Mouse (Mus musculus): ENCODE results near the gene Yae1d1. TPM values are rescaled to one million over a fixed set of nuclear protein-coding genes. Genes with fewer than 3 reads are reported as not detected.

Yae1d1 gene
- total RNA-seq (2014; rRNA removed; ENCODE audit: low replicate concordance) (21.3 and 45.1 TPM in 2 replicates), polyA plus RNA-seq (2015; fragmentation: Nextera tagmentation; extraction: Ambion mirVana) (78.0 and 86.7 TPM in 2 replicates)

DNA sequence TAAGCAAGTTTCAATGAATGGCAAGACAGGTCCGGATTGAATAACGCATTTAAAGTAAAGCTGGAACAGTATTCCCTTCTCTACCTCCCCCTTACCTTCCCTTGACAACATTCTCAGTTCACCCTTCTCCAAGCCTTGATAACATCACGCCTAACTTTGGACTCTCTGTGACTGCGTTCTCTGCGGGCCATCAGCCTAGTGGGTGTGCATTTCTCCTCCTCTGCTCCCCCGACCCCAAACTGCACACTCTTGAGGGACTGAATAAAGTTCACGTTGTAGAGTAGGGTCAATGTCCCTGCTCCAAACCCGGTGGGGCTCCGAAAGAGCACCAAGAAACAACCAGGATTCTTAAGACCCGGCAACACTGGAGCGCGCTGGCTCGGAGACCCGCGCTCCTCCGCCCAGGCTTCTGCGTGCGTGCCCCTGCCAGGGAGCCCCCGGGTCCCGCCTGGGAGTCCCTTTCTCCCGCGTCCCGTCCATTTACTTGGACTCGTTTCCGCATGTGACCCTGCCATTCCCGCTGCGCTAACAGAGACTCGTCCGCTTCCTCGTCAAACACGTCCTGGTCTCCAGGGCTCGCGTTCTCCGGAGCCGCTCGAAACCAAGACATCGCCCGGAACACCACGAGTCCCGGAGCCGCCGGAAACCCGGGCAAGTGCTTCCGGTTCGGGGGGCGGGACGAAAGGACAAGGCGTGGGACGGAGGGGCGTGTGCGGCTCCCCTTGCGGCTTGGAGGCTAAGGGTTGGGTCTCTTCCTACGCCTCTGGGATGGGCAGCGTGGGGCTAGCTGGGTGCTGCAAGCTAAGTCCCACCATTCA lies at the start of gene Yae1d1:
Yae1d1 (minus strand) TSS at position 653 of the 818 bp plus-strand sequence.
- WGBS, result under 1% methylated on average over 54 of the region's 54 CpGs
- TF ChIP-seq EP300 (IDR thresholded peaks at IDR 0.05; ENCODE audit: low read depth), result no peak
- TF ChIP-seq CTCF (IDR thresholded peaks at IDR 0.05; ENCODE audit: low read depth), result peak; percentile 50
- DNase-seq (ENCODE audit: low spot score) (peak; percentile 77), ATAC-seq (ENCODE audit: insufficient read depth, low read depth) (peak; percentile 97)
- H3K36me3 ChIP-seq (replicated peaks; ENCODE audit: control insufficient read depth, insufficient read depth, low read length), result 0 out of 2 replicates have a peak, but pooled peaks cover 6% of the 10 kb centered on the region
- H3K27ac ChIP-seq (ENCODE audit: low read depth), result peak within 1 kb of the TSS; percentile 88
- H3K4me1 ChIP-seq (ENCODE audit: control insufficient read depth, insufficient read depth), result peaks cover 14% of the 10 kb centered on the region; the same call in 1 of the 2 replicates
- H3K4me3 ChIP-seq (ENCODE audit: low read depth, low read length), result peak within 1 kb of the TSS; percentile 62
- H3K4me2 ChIP-seq (ENCODE audit: low read depth, low read length), result peak within 1 kb of the TSS; percentile 81
- H3K9ac ChIP-seq (replicated peaks; ENCODE audit: low read depth, low read length), result peak within 1 kb of the TSS; percentile 71
- no peaks in the 10 kb centered on the region for H3K27me3 ChIP-seq (ENCODE audit: control insufficient read depth, insufficient read depth, low read length)
- no peaks in the 10 kb centered on the region for H3K9me3 ChIP-seq (replicated peaks; ENCODE audit: control insufficient read depth, low read length)

DNA sequence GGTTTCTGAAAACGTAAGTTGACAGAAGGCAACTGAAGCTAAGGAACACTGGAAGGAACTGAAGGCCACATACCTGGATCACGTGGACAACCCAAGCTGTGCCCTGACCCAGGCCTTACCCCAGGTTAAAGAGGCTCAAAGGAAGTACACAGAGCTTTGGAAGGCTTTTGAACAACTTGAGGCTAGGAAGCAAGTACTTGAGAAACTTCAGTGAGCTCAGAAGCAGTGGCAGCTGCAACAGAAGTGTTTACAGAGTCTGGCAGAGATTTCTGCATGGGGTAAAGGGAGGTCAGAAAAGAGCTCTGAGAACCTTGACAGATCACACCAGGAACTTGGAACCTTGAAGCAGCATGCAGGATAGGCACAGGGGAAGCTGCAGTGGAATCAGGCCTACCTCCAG lies 45.7 kb upstream of the Yae1d1 start:
- no peaks in the 10 kb centered on the region for H3K9me3 ChIP-seq (replicated peaks; ENCODE audit: control insufficient read depth, low read length)
- no peak overlapping the region for H3K4me2 ChIP-seq (ENCODE audit: low read depth, low read length)
- H3K27me3 ChIP-seq (ENCODE audit: control insufficient read depth, insufficient read depth, low read length), result no peaks in the 10 kb centered on the region
- WGBS, result 69% methylated on average over 2 of the region's 2 CpGs
- TF ChIP-seq CTCF (IDR thresholded peaks at IDR 0.05; ENCODE audit: low read depth), result no peak
- no peak for TF ChIP-seq EP300 (IDR thresholded peaks at IDR 0.05; ENCODE audit: low read depth)
- H3K36me3 ChIP-seq (replicated peaks; ENCODE audit: control insufficient read depth, insufficient read depth, low read length), result no peaks in the 10 kb centered on the region
- no peak overlapping the region for H3K9ac ChIP-seq (replicated peaks; ENCODE audit: low read depth, low read length)
- DNase-seq (ENCODE audit: low spot score) (no peak), ATAC-seq (ENCODE audit: insufficient read depth, low read depth) (no peak)
- H3K4me1 ChIP-seq (ENCODE audit: control insufficient read depth, insufficient read depth), result no peaks in the 10 kb centered on the region
- H3K27ac ChIP-seq (ENCODE audit: low read depth), result no peak overlapping the region
- no peak overlapping the region for H3K4me3 ChIP-seq (ENCODE audit: low read depth, low read length)

DNA sequence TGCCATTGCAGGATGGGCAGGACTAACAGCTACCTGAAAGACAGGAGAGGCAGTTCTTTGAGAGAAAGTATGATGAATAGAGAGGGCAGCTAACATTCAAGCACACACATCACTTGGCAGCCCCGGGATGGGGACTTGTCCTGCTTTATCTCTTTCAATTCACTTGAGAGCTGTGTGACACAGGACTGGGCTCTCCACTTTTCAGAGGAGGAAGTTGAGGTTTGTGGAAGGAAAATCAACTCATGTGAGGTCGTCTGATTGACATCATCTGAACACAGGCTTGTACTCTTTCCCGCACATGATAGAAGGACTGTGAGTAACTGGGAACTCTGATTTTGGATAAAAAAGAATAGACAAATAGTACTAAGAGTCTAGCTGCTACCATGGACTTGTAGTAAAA lies 23.5 kb upstream of the Yae1d1 start:
- H3K4me3 ChIP-seq (ENCODE audit: low read depth, low read length), result no peak overlapping the region
- WGBS, result 34% methylated on average over 3 of the region's 3 CpGs
- H3K27me3 ChIP-seq (ENCODE audit: control insufficient read depth, insufficient read depth, low read length), result no peaks in the 10 kb centered on the region
- H3K27ac ChIP-seq (ENCODE audit: low read depth), result no peak overlapping the region
- no peak for ATAC-seq (ENCODE audit: insufficient read depth, low read depth)
- H3K36me3 ChIP-seq (replicated peaks; ENCODE audit: control insufficient read depth, insufficient read depth, low read length), result no peaks in the 10 kb centered on the region
- no peaks in the 10 kb centered on the region for H3K9me3 ChIP-seq (replicated peaks; ENCODE audit: control insufficient read depth, low read length)
- no peak overlapping the region for H3K9ac ChIP-seq (replicated peaks; ENCODE audit: low read depth, low read length)
- no peak overlapping the region for H3K4me2 ChIP-seq (ENCODE audit: low read depth, low read length)
- H3K4me1 ChIP-seq (ENCODE audit: control insufficient read depth, insufficient read depth), result no peaks in the 10 kb centered on the region
- no peak for TF ChIP-seq CTCF (IDR thresholded peaks at IDR 0.05; ENCODE audit: low read depth)
- no peak for TF ChIP-seq EP300 (IDR thresholded peaks at IDR 0.05; ENCODE audit: low read depth)
- DNase-seq (ENCODE audit: low spot score), result no peak

DNA sequence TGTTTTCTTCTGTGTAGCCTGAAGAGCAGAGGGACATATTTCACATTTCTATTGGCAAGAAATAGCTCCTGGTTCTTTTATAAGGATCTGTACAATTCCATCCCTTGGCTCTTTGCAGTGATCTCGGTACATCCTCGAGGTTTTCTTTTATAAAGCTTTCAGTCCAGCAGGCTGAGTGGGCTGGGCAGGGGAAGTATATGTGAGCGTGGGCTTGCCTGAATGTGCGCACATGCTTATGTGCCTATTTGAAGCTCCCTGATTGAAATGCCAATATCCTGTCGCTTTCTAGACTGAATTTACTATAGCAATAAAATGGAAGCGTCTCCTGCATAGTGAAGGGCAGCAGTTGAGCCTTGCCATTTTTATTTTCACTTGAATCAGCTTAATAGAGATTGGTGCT lies 20.1 kb upstream of the Yae1d1 start:
- Histone ChIP-seq H3K4me2 (ENCODE audit: low read depth, low read length) (no peak overlapping the region), H3K27me3 (ENCODE audit: control insufficient read depth, insufficient read depth, low read length) (no peaks in the 10 kb centered on the region), H3K27ac (ENCODE audit: low read depth) (no peak overlapping the region), H3K4me1 (ENCODE audit: control insufficient read depth, insufficient read depth) (no peaks in the 10 kb centered on the region), H3K4me3 (ENCODE audit: low read depth, low read length) (no peak overlapping the region), H3K9ac (replicated peaks; ENCODE audit: low read depth, low read length) (no peak overlapping the region), H3K36me3 (replicated peaks; ENCODE audit: control insufficient read depth, insufficient read depth, low read length) (no peaks in the 10 kb centered on the region), H3K9me3 (replicated peaks; ENCODE audit: control insufficient read depth, low read length) (no peaks in the 10 kb centered on the region)
- DNase-seq (ENCODE audit: low spot score) (no peak), ATAC-seq (ENCODE audit: insufficient read depth, low read depth) (no peak)
- 81% methylated on average over 6 of the region's 6 CpGs for WGBS
- TF ChIP-seq CTCF (IDR thresholded peaks at IDR 0.05; ENCODE audit: low read depth) (no peak), EP300 (IDR thresholded peaks at IDR 0.05; ENCODE audit: low read depth) (no peak)

DNA sequence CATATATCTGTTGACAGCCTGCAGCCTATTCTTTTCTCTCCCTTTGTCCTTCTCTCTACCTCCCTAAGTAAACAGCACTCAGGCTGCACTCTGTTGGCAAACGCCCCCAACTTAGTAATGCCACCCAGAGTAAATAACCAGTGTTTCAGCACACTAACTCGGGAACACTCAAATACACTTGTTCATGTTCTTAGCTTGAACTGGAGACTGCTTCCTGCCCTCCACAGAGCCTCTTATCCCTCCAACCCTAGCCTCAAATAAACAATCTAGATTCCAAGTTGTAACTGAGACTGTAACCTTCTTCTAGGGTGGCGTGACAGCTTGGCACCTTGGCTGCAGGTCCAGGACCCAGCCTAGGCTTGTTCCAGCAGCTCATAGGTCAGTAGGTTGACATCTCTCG lies 17.9 kb upstream of the Yae1d1 start:
- TF ChIP-seq EP300 (IDR thresholded peaks at IDR 0.05; ENCODE audit: low read depth) (no peak), CTCF (IDR thresholded peaks at IDR 0.05; ENCODE audit: low read depth) (no peak)
- 62% methylated on average over 4 of the region's 4 CpGs for WGBS

More for the DNA sequence above, 17.9 kb upstream of the Yae1d1 start:
- ATAC-seq (ENCODE audit: insufficient read depth, low read depth) (no peak), DNase-seq (ENCODE audit: low spot score) (no peak)
- Histone ChIP-seq H3K9me3 (replicated peaks; ENCODE audit: control insufficient read depth, low read length) (no peaks in the 10 kb centered on the region), H3K4me3 (ENCODE audit: low read depth, low read length) (no peak overlapping the region), H3K27me3 (ENCODE audit: control insufficient read depth, insufficient read depth, low read length) (no peaks in the 10 kb centered on the region), H3K9ac (replicated peaks; ENCODE audit: low read depth, low read length) (no peak overlapping the region), H3K36me3 (replicated peaks; ENCODE audit: control insufficient read depth, insufficient read depth, low read length) (no peaks in the 10 kb centered on the region), H3K4me1 (ENCODE audit: control insufficient read depth, insufficient read depth) (no peaks in the 10 kb centered on the region), H3K27ac (ENCODE audit: low read depth) (no peak overlapping the region), H3K4me2 (ENCODE audit: low read depth, low read length) (no peak overlapping the region)
